Mouse (Mus musculus) inflammation-experienced regulatory T-cells, adult 6 months (primary cell): ENCODE results near the gene Dmrt1. TPM values are rescaled to one million over a fixed set of nuclear protein-coding genes. Genes with fewer than 3 reads are reported as not detected.
"Not testable (repeated sequence)": the region's sequence is repeated elsewhere in the genome, so short reads cannot be mapped to it uniquely, and the experiment has no call there.

ENCODE experiments used
- ATAC-seq: one replicate; pipeline ENCODE4 v1.8.0; 2017
- polyA plus RNA-seq, 3 experiments: library from polyadenylated mRNA; unstranded; fragments of 100-300 nt; shearing (Covaris generic); gene quantifications; one replicate each; pipeline ENCODE4 v1.2.1; 2017

The Dmrt1 gene
- polyA plus RNA-seq = not detected

DNA sequence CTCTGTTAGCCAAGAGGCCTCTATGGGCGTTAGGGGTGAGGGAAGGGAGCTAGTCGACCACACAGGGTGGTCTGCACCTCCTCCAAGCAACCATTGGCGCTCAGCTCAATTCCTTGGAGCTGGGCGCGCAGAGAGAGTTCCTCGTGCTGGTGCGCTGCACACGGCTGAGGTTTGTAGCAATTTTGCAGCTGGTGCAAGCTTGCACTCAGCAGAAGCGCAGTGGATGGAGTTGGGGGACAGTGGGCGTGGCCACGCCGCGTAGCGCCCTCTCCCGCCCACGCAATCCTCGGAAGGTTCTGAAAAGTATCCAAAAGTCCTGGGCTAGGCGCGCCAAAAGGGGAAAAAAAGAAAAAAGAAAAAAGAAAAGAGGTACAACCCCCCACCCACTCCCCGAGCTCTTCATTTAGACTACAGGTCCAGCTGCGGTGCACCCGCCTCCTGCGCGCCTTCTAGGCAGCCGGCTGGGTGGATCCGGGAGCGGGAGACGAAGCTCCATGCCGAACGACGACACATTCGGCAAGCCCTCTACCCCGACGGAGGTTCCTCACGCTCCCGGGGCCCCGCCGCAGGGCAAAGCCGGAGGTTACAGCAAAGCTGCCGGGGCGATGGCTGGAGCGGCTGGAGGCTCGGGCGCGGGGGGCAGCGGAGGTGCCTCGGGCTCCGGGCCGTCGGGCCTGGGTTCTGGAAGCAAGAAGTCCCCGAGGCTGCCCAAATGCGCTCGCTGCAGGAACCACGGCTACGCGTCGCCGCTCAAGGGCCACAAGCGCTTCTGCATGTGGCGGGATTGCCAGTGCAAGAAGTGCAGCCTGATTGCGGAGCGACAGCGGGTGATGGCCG, at the start of gene Dmrt1:
Gene Dmrt1, plus strand, starts transcription at position 259 of the 837 bp plus-strand sequence.
- ATAC-seq = no peak

DNA sequence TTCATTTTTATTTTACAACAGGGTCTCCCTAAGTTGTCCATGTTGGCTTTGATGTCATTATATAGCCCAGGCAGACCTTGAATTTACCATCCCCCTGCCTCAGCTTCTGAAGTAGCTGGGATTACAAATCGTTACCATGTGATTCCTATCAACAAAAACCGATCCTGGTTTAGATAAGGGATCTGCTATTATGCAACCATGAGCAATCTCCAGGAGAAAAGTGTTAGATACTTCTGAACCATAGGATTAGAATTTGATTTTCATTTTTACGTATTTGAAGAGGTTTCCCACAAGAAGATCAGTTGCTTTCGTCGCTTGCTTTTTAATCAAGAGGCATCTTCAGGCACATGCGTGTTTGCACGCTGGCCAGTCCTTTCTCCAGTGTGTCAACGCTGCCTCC, 44.7 kb upstream of the Dmrt1 start:
- ATAC-seq = no peak

DNA sequence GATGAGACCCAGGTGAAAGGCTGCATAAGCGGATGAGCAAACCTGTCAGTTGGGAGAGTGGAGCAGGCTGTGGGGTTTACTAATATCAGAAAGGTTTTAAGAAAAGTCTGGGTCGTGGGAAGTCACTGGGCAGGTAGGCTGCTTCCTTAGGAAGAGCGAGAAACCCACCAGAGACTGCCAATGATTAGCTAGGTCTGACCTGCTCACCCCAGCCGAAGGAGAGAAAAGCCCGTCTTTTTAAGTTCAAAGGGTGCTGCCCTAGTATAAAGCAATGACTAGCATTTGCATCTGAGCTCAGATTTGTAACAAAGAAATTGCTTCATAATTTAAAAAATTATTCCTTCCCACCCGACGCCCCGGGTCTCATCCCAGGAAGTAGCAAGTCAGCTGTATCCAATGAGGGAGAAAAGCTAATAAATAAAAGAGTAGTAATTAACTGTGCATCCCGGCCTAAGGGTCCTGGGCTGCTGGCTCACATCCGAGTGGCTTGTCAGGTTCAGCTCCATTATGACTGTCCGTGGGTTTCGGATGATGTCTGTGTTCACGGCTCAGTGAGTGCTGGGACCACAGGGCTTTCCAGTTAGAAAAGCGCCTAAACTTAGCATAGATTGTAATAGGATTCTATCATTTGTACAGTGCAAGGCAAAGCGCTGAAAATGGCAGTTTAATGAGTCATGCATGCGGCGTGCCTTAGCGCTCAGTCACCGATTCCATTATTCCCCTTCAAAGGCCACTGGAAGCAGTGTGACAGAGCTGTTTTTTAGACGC, 43.7 kb upstream of the Dmrt1 start:
- ATAC-seq = no peak

DNA sequence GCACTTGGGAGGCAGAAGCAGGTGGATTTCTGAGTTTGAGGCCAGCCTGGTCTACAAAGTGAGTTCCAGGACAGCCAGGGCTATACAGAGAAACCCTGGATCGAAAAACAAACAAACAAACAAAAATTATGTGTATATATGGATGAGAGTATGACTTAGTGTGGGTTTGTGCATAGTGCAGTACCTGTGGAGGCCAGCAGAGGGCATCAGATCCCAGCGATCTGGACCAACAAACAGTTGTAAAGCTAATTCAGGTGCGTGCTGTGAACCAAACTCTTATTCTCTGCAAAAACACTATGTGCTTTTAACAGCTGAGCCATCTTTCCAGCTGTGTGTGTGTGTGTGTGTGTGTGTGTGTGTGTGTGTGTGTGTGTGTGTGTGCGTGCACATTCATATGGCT, 29.6 kb upstream of the Dmrt1 start:
- not testable (repeated sequence) for ATAC-seq

DNA sequence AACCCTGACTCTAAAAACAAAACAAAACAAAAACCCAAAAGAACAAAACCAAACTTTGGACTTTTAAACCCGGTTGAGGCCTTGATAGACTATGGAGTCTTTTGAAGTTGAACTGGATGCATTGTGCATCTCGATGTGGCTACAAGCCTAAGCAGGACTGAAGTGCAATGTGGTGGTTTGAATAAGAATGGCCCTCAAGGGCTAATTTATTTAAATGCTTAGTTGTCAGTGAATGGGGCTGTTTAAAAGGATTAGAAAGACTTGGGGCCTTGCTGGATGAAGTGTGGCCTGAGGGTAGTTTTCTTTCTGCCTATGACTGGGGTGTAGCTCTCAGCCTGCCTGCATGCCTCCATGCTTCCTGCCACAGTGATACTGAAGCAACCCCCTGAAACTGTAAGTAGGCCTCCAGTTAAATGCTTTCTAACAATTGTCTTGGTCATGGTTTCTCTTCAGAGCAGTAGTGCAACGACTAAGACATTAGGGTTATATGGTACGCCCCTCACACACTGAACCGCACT, 26.2 kb upstream of the Dmrt1 start:
- ATAC-seq = no peak

DNA sequence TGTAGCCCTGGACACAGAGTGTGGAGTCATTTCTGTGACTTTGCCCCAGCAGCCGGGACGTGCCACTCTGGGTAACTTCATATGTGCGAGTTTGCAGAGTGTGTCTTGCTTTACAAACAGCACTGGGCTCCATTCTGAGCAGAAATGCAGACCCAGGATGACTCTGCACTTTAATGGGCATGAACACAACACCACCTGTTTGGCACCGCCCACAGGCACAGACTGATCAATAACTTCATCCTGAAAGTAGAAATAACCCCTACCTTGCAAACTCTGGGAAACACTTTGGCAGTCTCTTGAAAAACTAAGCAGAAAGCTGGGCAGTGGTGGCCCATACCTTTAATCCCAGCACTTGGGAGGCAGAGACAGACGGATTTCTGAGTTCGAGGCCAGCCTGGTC, 24.6 kb upstream of the Dmrt1 start:
- ATAC-seq = no peak

DNA sequence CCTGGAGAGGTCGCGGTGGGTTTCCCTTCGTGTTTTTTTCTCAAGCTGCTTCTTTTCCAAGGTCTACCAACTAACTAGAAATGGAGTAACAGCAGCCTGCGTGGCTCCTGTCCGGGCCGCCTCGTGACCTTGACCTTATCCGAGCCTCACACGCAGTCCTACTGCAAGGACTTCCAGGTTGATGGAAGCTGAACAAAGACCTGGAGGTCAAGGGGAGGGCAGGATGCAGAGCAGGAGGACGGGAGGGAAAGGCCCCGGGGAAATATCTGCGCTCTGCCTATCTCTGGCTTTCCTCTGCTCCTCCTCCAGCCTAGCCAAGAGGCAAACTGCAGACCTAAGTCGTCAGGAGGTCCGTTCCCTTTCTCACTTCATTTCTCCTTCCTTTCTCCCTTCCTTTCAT, 18.9 kb upstream of the Dmrt1 start:
- ATAC-seq = no peak

DNA sequence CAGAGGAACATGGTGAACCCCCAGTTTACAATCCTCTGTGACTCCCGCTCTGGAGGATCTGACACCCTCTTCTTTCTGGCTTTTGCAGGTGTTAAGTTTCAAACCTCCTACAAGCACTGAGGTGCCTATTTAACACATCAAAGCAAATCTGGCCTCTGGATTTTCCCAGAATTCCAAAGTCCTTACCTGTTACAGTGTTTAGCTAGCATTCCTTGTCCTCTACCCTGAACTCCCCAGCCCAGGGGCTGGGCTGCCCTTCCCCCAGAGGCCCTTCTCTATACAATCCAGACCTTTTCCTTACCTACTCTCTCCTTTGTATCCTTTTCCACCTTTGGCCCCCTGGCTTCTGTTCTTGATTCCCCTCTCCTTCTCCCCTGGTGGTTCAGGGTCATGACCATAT, 18.1 kb upstream of the Dmrt1 start:
- no peak for ATAC-seq

DNA sequence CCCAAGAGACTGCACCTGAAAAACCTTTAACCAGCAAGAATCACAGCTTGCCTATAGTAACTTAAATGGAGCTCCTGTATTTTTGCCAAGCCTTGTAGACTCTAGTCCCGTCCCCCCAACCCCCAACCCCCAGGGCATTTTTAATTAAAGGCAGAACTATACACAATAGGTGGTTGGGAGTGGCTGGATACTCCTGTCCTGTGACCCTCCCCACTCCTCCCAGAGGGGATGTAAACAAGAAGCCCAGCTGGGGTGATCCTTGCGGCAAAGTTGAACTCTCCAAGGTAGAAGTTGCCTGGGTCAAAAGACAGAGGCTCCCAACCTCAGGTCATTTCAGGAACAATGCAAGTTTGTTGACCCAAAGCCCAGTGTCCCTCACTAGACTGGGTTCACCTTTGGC, 16.9 kb upstream of the Dmrt1 start:
- ATAC-seq = no peak

DNA sequence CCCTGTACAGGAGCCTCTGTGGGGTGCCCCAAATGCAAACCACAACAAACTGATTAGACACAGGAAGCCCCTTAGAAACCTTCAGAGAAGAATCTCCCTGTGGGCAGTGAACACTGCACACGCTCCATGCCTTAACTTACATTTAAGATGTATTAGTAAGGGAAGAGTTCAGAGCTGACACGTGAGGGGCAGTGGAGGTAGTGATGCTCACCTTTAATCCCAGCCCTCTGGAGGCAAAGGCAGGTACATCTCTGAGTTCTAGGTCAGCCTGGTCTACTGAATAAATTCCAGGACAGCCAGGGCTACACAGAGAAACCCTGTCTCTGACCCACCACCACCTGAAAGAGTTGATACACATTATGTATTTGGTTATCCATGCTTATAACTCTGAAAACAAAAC, 15.9 kb upstream of the Dmrt1 start:
- no peak for ATAC-seq

DNA sequence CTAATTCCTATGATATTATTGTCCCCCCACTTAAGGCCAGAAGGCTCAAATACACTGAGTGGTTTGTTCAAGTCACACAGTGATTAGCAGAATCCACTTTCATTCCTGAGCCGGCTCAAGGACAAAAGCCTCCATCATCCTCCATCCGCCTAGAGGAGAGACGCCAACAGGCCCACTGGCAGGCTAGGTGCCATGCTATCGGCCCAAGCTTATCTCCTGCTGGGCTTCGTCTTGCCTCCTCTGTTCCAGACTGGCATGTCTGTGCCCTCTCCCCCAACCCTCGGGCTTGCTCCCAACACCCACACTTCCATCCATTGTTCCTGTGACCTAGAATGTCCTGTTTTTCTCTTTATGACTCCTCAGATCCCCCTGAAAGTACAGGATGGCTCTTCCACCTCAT, 8.0 kb upstream of the Dmrt1 start:
- ATAC-seq = no peak

DNA sequence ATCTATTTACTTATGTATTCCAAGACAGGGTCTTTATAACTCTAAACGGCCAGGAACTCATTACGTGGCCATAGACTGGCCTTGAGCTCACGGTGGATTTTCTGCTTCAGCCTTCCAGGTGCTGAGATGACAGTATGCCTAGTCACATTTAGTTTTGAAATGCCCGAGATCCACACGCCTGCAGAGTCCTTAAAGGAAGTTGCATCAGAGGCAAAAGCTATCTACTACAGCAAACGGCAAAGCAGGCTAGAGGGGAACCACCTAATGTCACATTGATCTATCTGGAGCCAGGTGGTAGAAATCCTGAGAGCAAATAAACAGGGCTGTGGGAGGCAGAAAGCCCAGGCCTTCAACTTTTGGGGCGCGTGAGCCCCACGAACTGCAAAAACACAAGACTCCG, 540 bp upstream of the Dmrt1 start:
- ATAC-seq = no peak

DNA sequence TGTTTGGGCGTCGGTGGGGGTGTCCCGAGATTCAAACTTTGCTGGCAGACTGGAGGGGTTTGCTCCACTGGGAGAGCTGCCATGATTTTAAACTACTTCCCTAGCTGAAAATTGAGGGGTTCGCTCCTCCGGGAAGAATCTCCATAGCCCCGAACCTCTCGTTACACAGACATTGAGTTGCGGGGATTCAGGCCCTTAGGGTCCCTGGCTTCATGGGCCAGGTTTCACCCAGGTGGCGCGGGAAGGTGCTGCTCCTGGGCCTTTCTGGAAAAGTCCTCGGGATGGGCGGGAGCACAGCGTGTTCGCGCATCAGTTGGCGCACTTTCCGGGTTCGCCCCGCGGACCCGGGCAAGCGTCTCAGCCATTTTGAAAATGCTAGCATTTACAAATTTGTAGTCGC, 1.2 kb downstream of the Dmrt1 start:
- ATAC-seq = no peak

DNA sequence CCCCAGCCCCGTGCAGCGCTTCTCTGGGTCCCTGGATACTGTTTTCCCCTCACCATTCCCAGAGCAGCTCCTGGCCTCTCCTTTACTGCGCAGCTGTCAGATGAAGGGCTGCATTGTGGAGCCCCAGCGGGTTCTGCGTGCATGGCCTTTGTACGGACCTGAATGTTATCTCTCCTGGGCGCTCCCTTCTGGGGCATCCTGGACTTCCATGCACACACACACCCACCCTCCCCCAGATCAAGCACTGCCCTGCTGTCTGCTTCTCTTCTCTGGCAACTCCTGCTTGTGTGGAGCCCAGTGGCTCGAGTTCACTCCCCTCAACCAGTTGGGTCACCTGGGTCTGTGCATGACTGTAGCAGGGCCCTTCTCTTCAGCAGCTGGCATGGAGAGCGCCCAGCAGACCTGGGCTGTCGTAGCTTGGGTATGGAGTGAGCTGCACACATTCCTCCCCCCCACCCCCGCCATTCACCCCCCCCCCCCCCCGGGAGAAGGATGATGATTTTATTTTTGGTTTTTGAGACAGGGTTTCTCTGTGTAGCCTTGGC, 9.6 kb downstream of the Dmrt1 start:
- ATAC-seq = no peak

DNA sequence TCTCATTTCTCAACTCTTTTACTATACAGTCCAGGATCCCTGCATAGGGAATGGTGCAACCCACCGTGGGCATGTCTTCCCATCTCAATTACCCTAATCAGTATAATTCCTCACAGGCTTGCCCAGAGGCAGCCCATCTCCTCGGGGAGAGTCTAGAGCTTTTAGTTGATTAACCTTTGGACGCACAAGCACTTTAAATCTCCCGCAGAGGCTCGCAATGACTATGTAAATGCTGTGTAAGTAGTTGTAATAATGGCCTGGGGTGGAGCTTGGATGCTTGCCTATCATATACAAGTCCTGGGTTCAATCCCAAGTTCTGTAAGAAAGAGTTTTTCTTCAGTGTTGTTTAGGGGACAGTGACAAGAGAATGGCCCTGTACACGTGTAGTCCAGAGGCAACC, 18.7 kb downstream of the Dmrt1 start:
- no peak for ATAC-seq

DNA sequence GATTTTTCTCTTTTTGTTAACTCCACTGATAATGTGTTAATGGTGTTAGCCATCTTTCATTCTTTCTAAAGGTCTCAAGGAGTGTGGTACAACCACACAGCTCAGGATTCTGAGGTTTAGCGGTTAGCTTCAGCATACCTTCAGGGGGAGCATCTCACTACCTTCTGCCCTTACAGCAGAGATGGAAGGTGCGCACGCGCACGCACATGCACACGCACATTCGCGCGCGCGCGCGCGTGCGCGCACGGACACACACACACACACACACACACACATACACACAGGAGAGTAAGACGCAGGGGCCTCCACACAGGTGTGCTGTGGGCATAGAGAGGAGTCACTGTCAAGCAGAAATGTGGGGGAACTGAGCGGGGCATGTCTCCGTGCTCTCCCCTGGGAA, 20.3 kb downstream of the Dmrt1 start:
- ATAC-seq = no peak

DNA sequence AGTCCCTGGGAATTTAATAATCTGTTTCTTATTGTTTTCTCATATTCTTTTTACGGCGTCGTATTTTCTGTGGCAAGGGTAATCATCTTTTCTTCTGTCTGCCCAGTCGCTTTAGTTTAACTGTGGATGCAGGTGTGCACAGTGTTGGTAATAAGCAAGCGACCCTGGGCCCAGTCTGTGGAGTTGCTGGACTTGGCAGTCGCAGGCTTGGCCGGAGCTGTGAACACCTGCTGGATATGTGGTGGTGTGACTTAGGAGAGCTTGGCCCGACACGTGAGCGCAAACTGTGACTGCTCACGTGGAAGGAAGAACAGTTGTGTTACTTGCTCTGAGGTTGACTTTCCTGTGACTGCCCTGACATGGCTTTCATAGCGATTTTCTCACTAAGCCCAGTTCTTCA, 24.3 kb downstream of the Dmrt1 start:
- no peak for ATAC-seq

DNA sequence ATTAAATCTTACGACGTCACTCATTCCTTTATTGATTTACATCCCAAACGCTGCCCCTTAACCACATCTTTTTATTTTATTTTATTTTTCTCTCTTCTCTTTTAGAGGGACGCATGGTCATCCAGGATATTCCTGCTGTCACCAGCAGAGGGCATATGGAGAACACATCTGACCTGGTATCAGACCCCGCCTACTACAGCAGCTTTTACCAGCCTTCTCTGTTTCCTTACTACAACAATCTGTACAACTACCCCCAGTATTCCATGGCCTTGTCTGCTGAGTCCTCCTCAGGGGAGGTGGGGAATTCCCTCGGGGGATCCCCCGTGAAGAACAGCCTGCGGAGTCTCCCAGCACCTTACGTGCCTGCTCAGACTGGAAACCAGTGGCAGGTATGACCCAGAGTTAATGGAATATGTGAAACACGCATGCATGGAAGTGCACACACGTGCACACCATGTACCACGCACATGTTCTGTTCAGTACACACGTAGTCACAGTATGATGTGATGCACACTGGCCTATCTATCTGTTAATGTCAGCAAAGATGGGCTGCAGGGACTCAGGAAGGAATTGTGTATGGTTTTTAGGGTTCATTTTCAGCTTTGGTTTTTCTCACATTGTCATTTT, 40.4 kb downstream of the Dmrt1 start:
- ATAC-seq = no peak

DNA sequence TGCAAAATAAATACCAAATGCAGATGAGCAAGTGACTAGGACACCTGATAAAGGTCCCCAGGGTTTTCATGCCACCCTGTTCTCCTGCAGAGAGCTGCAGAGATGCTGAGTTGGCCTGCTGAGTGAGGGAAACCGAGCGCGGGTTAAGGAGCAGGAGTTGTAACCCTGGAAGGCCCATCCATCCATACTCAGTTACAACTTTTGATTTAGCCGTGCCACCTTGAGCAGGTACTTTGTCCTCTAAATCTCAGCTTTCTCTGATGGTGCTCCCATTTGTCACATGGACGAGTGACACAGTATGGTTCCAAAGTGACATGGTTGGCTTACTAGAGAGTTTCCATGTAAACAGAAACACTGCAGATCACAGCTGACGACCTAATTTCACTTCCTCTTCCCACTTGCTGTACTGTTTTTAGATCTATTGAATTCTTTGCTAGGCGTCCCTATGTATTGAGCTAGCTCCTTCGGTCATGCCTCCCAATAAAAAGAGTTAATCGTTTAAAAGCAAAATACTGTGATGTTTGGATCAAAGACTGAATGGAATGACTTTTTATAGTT, 41.7 kb downstream of the Dmrt1 start:
- no peak for ATAC-seq

DNA sequence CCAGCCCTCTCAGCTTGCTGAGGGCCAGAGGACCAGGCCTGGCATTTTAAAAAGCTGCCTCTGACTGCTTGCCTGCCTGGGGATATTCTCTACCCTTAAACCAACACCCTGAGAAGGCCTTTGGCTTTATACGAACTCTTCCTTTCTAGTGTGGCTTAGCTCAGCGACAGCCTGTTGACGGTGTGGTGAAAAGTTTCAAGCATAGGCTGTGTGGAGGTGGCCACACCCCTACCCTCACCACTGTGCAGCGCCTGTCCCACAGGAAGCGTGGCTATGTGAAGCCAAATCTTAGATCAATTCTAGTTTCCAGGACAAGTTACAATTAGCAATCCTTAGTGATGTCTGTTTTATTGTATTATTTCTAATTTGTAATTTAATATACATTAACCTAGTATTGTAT, 44.9 kb downstream of the Dmrt1 start:
- no peak for ATAC-seq

DNA sequence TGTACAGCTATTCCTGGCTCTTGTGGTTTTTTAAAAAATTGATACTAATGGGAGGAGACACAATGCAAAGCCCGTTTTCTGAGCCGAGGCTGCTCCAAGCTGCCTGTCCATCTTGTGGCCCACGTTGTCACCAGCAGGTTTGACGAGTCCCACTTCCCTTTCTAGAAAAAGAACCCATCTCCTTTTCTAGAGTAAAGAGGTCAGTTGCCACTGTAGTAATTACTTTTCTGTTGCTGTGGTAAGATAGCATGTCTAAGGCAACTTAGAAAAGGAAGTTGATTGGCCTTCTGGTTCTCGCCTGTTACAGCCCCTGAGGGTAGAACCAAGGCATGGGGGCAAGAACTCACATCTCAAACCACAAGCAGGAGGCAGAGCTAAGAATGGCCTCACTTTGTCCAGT, 45.6 kb downstream of the Dmrt1 start:
- no peak for ATAC-seq

DNA sequence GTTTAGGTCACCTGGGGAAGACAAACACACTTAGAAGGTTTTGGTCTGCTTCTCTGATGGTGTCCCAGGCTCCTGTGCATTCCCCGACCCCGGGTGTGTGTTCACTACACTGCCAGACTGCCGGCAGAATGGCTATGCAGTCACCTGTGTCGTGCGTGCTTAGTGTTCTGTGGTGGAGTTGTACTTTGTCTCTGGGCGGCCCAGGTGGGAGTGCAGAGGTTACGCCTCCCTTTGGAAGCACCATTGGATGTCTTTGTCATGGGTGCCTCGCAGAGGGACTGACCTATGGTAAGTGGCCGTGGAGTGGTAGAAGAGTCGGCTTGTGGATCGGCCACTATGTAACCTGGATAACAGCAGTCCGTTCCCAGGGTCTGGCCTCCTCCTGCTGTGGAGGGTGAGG, 59.0 kb downstream of the Dmrt1 start:
- ATAC-seq = no peak

DNA sequence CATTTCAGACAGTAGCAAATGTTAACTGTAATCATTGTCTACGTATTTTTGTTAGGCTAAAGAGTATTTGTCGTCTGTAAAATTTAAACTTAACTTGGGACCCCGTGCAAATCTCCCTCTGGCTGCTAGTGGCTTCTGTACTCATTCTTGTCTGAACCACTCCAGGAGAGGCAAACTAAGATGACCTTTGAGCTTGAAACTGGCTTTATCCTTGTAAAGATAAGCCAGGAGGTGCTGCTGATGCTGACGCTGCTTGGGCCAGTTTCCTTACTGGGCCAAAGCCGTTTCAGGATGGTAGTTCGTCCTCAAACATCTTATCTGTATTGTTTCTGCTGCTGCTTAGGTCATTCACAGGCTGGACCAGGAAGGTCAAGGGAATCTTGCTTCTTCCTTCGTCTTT, 64.4 kb downstream of the Dmrt1 start:
- no peak for ATAC-seq
